Mouse (Mus musculus): ENCODE results near the gene Irgc1. TPM values are rescaled to one million over a fixed set of nuclear protein-coding genes. Genes with fewer than 3 reads are reported as not detected.

Gene Irgc1
- polyA plus RNA-seq, 1 experiment from 2014 or later: not detected

GRCm38 (mm10) chr7:24482208-24483020 is 30.3 kb upstream of the Irgc1 start:
- H3K4me2 ChIP-seq: peak overlapping the region; percentile 95
- H3K9ac ChIP-seq (ENCODE audit: low read length): peak overlapping the region; percentile 90
- H3K9me3 ChIP-seq (ENCODE audit: control insufficient read depth, low read length): no peaks in the 10 kb centered on the region
- DNase-seq (ENCODE audit: low spot score, missing footprints) (peak; percentile 90), ATAC-seq (ENCODE audit: low FRiP score) (peak; percentile 54; the same call in 1 of the 2 replicates)
- 2% methylated on average over 23 of the region's 38 CpGs for WGBS
- H3K4me3 ChIP-seq (ENCODE audit: low read depth, low read length): peak overlapping the region; percentile 84
- no peak overlapping the region; the same call in 1 of the 2 replicates for H3K27ac ChIP-seq (ENCODE audit: low read depth, low read length)
- no peaks in the 10 kb centered on the region for H3K36me3 ChIP-seq (ENCODE audit: control insufficient read depth, insufficient read depth, low read length)
- H3K27me3 ChIP-seq (ENCODE audit: control insufficient read depth, insufficient read depth, low read length): peaks cover 7% of the 10 kb centered on the region
- H3K4me1 ChIP-seq (ENCODE audit: control insufficient read depth, insufficient read depth, low read length): peaks cover 29% of the 10 kb centered on the region

DNA sequence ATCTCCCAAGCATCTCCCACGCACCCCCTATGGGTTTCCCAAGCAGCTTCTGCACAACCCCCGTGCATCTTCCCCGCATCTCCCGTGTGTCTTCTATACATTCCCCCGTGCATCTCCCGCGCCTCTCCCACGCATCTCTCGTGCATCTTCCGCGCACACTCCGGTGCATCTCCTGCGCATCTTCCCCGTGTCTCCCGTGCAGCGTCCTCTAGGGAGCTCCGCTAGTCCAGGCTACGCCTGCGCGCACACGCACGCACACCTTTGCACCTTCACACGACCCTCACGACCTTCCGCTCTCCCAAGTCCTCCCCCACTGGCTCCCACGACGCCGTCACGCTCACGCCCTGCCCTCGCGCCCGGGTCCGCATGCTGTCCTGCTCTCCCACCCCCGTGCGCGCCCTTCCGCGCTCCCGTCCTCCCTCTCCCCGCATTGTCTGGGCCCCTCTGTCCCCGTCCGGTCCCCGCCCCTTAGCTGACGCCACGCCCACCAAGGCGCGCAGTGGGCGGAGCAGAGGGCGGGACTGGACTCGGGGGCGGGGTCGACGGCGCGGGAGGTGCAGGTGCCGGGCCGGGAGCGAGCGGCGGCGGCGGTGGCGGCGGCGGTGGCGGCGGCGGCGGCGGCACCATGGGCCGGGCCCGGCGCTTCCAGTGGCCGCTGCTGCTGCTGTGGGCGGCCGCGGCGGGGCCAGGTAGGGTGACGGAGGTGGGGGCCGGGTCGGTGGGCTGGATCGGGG is 29.5 kb upstream of the Irgc1 start, which contains the start of gene Cadm4:
Gene Cadm4, plus strand, starts transcription at position 550 of the 734 bp plus-strand sequence.
- Histone ChIP-seq H3K27ac (ENCODE audit: low read depth, low read length) (no peak within 1 kb of the TSS; the same call in 1 of the 2 replicates), H3K9ac (ENCODE audit: low read length) (peak within 1 kb of the TSS; percentile 90), H3K9me3 (ENCODE audit: control insufficient read depth, low read length) (no peaks in the 10 kb centered on the region), H3K4me1 (ENCODE audit: control insufficient read depth, insufficient read depth, low read length) (peaks cover 22% of the 10 kb centered on the region), H3K36me3 (ENCODE audit: control insufficient read depth, insufficient read depth, low read length) (no peaks in the 10 kb centered on the region), H3K4me3 (ENCODE audit: low read depth, low read length) (peak within 1 kb of the TSS; percentile 84), H3K27me3 (ENCODE audit: control insufficient read depth, insufficient read depth, low read length) (peaks cover 7% of the 10 kb centered on the region), H3K4me2 (peak within 1 kb of the TSS; percentile 95)
- DNase-seq (ENCODE audit: low spot score, missing footprints) (peak; percentile 100), ATAC-seq (ENCODE audit: low FRiP score) (peak; percentile 88)
- under 1% methylated on average over 67 of the region's 83 CpGs for WGBS

DNA sequence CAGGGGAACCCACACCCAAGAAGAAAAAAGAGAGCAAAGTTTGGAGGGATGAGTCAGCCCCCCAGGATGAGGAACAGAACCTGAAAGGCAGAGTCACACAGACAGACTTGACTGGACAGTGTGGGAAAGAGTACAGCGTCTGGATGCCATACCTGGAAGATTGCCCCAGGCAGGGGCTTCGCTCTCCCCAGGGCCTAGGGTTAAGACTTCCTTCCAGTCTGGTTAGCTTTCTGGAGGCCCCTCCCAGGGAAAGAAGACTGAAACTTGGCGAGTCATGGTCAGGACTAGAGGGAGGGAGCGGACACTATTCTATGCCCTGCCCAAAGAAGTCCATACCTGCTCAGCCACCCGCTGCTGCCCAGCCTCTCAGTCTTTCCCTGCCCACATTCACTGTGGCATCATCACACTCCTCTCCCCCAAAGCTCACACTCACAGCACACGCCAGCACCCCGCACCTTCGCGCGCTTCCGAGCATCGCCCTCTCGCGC is 28.9 kb upstream of the Irgc1 start:
- H3K4me3 ChIP-seq (ENCODE audit: low read depth, low read length): peak overlapping the region; percentile 84
- peaks cover 16% of the 10 kb centered on the region for H3K4me1 ChIP-seq (ENCODE audit: control insufficient read depth, insufficient read depth, low read length)
- H3K36me3 ChIP-seq (ENCODE audit: control insufficient read depth, insufficient read depth, low read length): no peaks in the 10 kb centered on the region
- no peaks in the 10 kb centered on the region for H3K9me3 ChIP-seq (ENCODE audit: control insufficient read depth, low read length)
- peak; percentile 41 for ATAC-seq (ENCODE audit: low FRiP score)
- no peak overlapping the region for H3K27ac ChIP-seq (ENCODE audit: low read depth, low read length)
- DNase-seq (ENCODE audit: low spot score, missing footprints): peak; percentile 90
- WGBS: 12% methylated on average over 14 of the region's 14 CpGs
- H3K9ac ChIP-seq (ENCODE audit: low read length): peak overlapping the region; percentile 90
- peaks cover 7% of the 10 kb centered on the region for H3K27me3 ChIP-seq (ENCODE audit: control insufficient read depth, insufficient read depth, low read length)
- peak overlapping the region; percentile 95 for H3K4me2 ChIP-seq

DNA sequence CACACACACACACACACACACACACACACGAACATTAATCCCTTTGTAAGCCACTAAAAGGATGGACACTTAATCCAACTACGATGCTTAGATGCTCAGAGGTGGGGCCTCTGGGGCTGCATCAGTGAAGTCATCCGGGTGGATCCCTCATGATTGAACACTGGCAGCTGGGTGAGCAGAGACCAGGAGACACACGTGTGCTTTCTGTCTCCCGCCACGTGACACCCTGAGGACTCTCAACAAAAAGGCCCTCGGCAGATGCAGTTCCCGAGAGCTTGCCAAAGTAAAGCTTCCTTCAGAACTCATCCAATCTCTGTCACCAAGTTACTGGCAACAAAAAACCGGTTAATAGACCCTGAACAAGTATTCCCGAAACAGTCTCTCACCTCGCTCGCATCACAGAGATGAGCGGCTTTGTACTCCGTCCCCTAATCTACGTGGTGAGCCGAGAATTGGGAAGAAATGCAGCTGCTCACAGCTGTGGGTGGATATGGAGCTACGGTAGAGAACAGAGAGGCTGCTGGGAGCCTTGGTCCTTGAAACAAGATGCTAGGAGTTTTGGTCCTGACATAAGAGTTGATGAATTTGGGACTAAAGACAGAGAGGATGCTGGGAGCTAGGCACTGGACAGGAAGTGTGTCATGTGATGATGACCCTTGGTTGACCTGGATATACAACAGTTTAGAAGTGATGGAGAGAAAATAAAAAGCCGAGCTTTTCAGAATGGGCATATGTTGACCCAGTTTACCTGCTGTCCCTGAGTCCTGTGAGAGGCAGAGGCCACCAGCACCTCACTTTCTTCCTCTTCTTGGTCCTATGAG is 28.2 kb upstream of the Irgc1 start:
- ATAC-seq (ENCODE audit: low FRiP score): no peak
- Histone ChIP-seq H3K4me3 (ENCODE audit: low read depth, low read length) (no peak overlapping the region), H3K27ac (ENCODE audit: low read depth, low read length) (no peak overlapping the region), H3K9me3 (ENCODE audit: control insufficient read depth, low read length) (no peaks in the 10 kb centered on the region), H3K36me3 (ENCODE audit: control insufficient read depth, insufficient read depth, low read length) (no peaks in the 10 kb centered on the region), H3K9ac (ENCODE audit: low read length) (no peak overlapping the region), H3K4me1 (ENCODE audit: control insufficient read depth, insufficient read depth, low read length) (peaks cover 15% of the 10 kb centered on the region), H3K27me3 (ENCODE audit: control insufficient read depth, insufficient read depth, low read length) (peaks cover 7% of the 10 kb centered on the region), H3K4me2 (no peak overlapping the region)
- peak; percentile 79 for DNase-seq (ENCODE audit: low spot score, missing footprints)
- 61% methylated on average over 18 of the region's 18 CpGs for WGBS

DNA sequence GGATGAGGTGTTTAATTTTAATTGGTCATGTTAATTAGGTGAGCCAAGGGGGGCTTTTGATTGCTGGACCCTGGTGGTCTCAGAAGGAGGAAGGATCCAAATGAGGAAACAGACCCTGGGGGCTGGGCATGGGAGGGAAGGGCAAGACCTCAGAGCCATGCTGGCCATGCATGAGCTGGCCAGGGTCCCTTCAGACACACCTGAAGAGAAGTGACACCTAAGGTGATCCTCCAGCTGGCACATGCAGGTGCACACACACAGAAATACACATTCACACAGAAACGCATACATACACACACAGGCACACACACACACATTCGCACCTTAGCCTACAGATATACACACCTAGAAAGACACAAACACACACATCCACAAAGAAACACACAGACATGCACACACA is 27.6 kb upstream of the Irgc1 start:
- Histone ChIP-seq H3K27ac (ENCODE audit: low read depth, low read length) (no peak overlapping the region), H3K27me3 (ENCODE audit: control insufficient read depth, insufficient read depth, low read length) (peaks cover 7% of the 10 kb centered on the region), H3K4me3 (ENCODE audit: low read depth, low read length) (no peak overlapping the region), H3K36me3 (ENCODE audit: control insufficient read depth, insufficient read depth, low read length) (no peaks in the 10 kb centered on the region), H3K9me3 (ENCODE audit: control insufficient read depth, low read length) (no peaks in the 10 kb centered on the region), H3K9ac (ENCODE audit: low read length) (no peak overlapping the region), H3K4me1 (ENCODE audit: control insufficient read depth, insufficient read depth, low read length) (peaks cover 15% of the 10 kb centered on the region), H3K4me2 (no peak overlapping the region)
- DNase-seq (ENCODE audit: low spot score, missing footprints) (peak; percentile 44), ATAC-seq (ENCODE audit: low FRiP score) (no peak)
- WGBS: 100% methylated on average over 2 of the region's 2 CpGs

- no peak overlapping the region for H3K9ac ChIP-seq (ENCODE audit: low read length)
- WGBS: 88% methylated on average over 5 of the region's 5 CpGs
- no peak overlapping the region for H3K27ac ChIP-seq (ENCODE audit: low read depth, low read length)
- H3K27me3 ChIP-seq (ENCODE audit: control insufficient read depth, insufficient read depth, low read length): peaks cover 7% of the 10 kb centered on the region
- peak; percentile 54 for DNase-seq (ENCODE audit: low spot score, missing footprints)
- peaks cover 12% of the 10 kb centered on the region for H3K4me1 ChIP-seq (ENCODE audit: control insufficient read depth, insufficient read depth, low read length)
- no peak overlapping the region for H3K4me3 ChIP-seq (ENCODE audit: low read depth, low read length)
- no peak overlapping the region for H3K4me2 ChIP-seq
- no peak for ATAC-seq (ENCODE audit: low FRiP score)
- no peaks in the 10 kb centered on the region for H3K36me3 ChIP-seq (ENCODE audit: control insufficient read depth, insufficient read depth, low read length)
- no peaks in the 10 kb centered on the region for H3K9me3 ChIP-seq (ENCODE audit: control insufficient read depth, low read length)
Observed at GRCm38 (mm10) chr7:24478911-24479310, 26.8 kb upstream of the Irgc1 start.

GRCm38 (mm10) chr7:24476856-24477255 is 24.8 kb upstream of the Irgc1 start:
- no peak overlapping the region for H3K9ac ChIP-seq (ENCODE audit: low read length)
- H3K36me3 ChIP-seq (ENCODE audit: control insufficient read depth, insufficient read depth, low read length): no peaks in the 10 kb centered on the region
- no peak overlapping the region for H3K27ac ChIP-seq (ENCODE audit: low read depth, low read length)
- WGBS: 81% methylated on average over 7 of the region's 7 CpGs
- ATAC-seq (ENCODE audit: low FRiP score): no peak
- H3K9me3 ChIP-seq (ENCODE audit: control insufficient read depth, low read length): no peaks in the 10 kb centered on the region
- H3K4me2 ChIP-seq: no peak overlapping the region
- H3K4me1 ChIP-seq (ENCODE audit: control insufficient read depth, insufficient read depth, low read length): peaks cover 5% of the 10 kb centered on the region
- no peak for DNase-seq (ENCODE audit: low spot score, missing footprints)
- H3K4me3 ChIP-seq (ENCODE audit: low read depth, low read length): no peak overlapping the region
- peaks cover 7% of the 10 kb centered on the region for H3K27me3 ChIP-seq (ENCODE audit: control insufficient read depth, insufficient read depth, low read length)

DNA sequence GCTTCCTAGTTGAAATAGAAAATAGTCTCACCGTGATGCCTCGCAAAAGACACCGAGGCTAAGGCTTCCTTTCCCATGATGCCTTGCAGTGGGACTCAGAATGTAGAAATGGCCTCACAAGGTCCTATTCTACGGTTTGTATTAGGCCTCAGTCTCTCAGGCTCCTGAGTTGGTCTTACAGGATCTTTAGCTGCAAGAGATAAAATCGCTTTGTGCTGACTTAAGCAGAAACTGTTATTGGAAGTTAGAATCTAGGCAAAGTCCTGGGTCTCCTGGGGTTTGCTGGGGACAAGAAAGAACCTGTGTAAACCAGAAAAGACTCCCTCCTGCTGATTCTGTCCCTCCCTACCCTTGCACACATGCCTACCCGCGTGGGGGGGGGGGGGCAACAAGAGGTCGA is 24.2 kb upstream of the Irgc1 start:
- no peak overlapping the region for H3K9ac ChIP-seq (ENCODE audit: low read length)
- peaks cover 7% of the 10 kb centered on the region for H3K27me3 ChIP-seq (ENCODE audit: control insufficient read depth, insufficient read depth, low read length)
- no peak overlapping the region for H3K4me3 ChIP-seq (ENCODE audit: low read depth, low read length)
- WGBS: 84% methylated on average over 8 of the region's 8 CpGs
- no peaks in the 10 kb centered on the region for H3K9me3 ChIP-seq (ENCODE audit: control insufficient read depth, low read length)
- no peaks in the 10 kb centered on the region for H3K36me3 ChIP-seq (ENCODE audit: control insufficient read depth, insufficient read depth, low read length)
- H3K4me1 ChIP-seq (ENCODE audit: control insufficient read depth, insufficient read depth, low read length): peaks cover 3% of the 10 kb centered on the region
- no peak overlapping the region for H3K4me2 ChIP-seq
- DNase-seq (ENCODE audit: low spot score, missing footprints): peak; percentile 65
- no peak overlapping the region for H3K27ac ChIP-seq (ENCODE audit: low read depth, low read length)
- no peak for ATAC-seq (ENCODE audit: low FRiP score)

All from midbrain, embryonic 11.5 days (tissue).